Mouse (Mus musculus): ENCODE results near the gene Tmcc2. TPM values are rescaled to one million over a fixed set of nuclear protein-coding genes. Genes with fewer than 3 reads are reported as not detected.

The Tmcc2 gene
- polyA plus RNA-seq, 1 experiment from 2014 or later: 15.9 TPM

DNA sequence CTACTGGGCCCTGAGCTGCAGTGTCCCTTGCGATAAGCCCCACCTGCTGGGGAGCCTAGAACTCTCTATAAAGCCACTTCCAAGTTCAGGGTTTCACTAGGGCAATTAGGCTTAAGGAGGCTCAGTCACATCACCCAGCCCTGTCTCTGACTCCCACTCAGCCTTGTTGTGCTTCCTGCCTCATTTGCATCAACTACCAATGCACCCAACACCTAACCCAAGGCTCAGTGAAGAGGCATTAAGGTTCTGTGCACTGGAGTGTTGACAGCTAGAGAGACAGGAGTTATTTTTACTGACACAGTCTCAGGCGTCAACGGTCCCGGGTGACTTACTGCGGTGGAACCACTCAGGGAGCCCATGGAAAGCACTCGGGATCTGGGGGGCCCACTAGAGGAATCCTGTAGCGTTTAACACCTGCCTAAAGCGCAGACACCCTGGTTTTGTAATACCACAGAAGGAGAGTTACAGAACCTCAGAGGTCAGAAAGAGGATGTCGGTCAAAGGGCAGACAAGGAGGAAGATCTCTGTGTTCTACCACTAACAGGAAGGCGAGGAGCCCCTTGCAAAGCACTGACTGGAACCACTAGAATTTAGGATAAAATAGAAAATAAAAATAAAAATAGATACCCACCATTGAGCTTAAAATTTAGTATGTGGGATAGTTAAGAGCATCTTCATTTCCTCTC is 79.8 kb downstream of the Tmcc2 start:
- no peak overlapping the region for H3K4me3 ChIP-seq (ENCODE audit: low read depth, low read length)
- H3K36me3 ChIP-seq (ENCODE audit: control insufficient read depth, insufficient read depth, low read length): no peaks in the 10 kb centered on the region
- DNase-seq (ENCODE audit: low spot score) (no peak), ATAC-seq (ENCODE audit: insufficient read depth, low FRiP score, low TSS enrichment) (no peak)
- H3K27ac ChIP-seq (ENCODE audit: low read depth, low read length): no peak overlapping the region
- WGBS: 69% methylated on average over 10 of the region's 10 CpGs
- H3K4me1 ChIP-seq (ENCODE audit: control insufficient read depth, insufficient read depth, low read length): no peaks in the 10 kb centered on the region; the same call in 1 of the 2 replicates
- H3K4me2 ChIP-seq (ENCODE audit: low read depth): no peak overlapping the region
- no peaks in the 10 kb centered on the region for H3K9me3 ChIP-seq (ENCODE audit: control insufficient read depth, low read length)
- no peaks in the 10 kb centered on the region for H3K27me3 ChIP-seq (ENCODE audit: control insufficient read depth, insufficient read depth, low read length)
- no peak overlapping the region for H3K9ac ChIP-seq (ENCODE audit: low read length)

GRCm38 (mm10) chr1:132310754-132311153 is 80.3 kb downstream of the Tmcc2 start:
- H3K9ac ChIP-seq (ENCODE audit: low read length): no peak overlapping the region
- no peak for DNase-seq (ENCODE audit: low spot score)
- no peak for ATAC-seq (ENCODE audit: insufficient read depth, low FRiP score, low TSS enrichment)
- no peaks in the 10 kb centered on the region for H3K36me3 ChIP-seq (ENCODE audit: control insufficient read depth, insufficient read depth, low read length)
- no peaks in the 10 kb centered on the region for H3K9me3 ChIP-seq (ENCODE audit: control insufficient read depth, low read length)
- H3K27ac ChIP-seq (ENCODE audit: low read depth, low read length): no peak overlapping the region
- H3K4me1 ChIP-seq (ENCODE audit: control insufficient read depth, insufficient read depth, low read length): peaks cover 2% of the 10 kb centered on the region; the same call in 1 of the 2 replicates
- WGBS: 73% methylated on average over 7 of the region's 7 CpGs
- no peaks in the 10 kb centered on the region for H3K27me3 ChIP-seq (ENCODE audit: control insufficient read depth, insufficient read depth, low read length)
- no peak overlapping the region for H3K4me2 ChIP-seq (ENCODE audit: low read depth)
- H3K4me3 ChIP-seq (ENCODE audit: low read depth, low read length): no peak overlapping the region

DNA sequence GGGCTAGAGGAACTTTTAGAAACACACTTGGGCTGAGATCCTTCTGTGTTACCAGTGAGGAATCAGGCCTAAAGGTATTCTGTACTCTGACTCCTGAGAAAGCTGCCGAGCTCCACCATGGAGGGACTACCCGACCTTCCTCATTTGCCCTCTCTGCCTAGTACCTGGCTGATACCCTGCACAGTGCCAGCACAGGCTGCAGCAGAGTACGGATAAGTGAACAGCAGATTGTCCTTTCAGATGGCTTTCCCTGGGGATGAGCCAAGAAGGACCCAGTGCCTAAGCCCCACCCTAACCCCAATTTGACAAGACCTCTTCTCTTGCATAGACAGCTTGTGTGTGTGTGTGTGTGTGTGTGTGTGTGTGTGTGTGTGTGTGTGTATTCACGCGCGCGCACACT is 82.4 kb downstream of the Tmcc2 start:
- H3K4me3 ChIP-seq (ENCODE audit: low read depth, low read length): no peak overlapping the region
- DNase-seq (ENCODE audit: low spot score) (no peak), ATAC-seq (ENCODE audit: insufficient read depth, low FRiP score, low TSS enrichment) (no peak)
- H3K4me1 ChIP-seq (ENCODE audit: control insufficient read depth, insufficient read depth, low read length): peaks cover 10% of the 10 kb centered on the region
- H3K27ac ChIP-seq (ENCODE audit: low read depth, low read length): no peak overlapping the region
- H3K36me3 ChIP-seq (ENCODE audit: control insufficient read depth, insufficient read depth, low read length): no peaks in the 10 kb centered on the region
- H3K9ac ChIP-seq (ENCODE audit: low read length): no peak overlapping the region
- no peaks in the 10 kb centered on the region for H3K27me3 ChIP-seq (ENCODE audit: control insufficient read depth, insufficient read depth, low read length)
- no peak overlapping the region for H3K4me2 ChIP-seq (ENCODE audit: low read depth)
- no peaks in the 10 kb centered on the region for H3K9me3 ChIP-seq (ENCODE audit: control insufficient read depth, low read length)
- 88% methylated on average over 7 of the region's 7 CpGs for WGBS

DNA sequence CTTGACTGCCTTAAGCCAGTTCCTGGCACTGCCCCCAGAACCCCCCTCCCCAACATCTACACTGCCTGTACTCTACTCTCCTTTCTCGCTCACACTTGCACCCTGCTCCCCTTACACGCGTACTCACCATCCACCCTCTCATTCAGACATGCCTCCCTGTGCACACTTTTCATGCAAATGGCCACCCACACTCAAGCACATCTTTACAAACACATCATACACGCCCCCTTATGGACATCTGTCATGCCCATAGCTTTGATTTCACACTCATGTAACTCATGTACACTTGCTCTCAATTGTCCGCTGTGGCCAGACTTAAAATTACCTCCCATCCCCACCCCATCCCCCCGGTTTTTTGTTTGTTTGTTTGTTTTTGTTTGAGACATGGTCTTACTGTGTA is 83.1 kb downstream of the Tmcc2 start:
- Histone ChIP-seq H3K27ac (ENCODE audit: low read depth, low read length) (no peak overlapping the region), H3K4me3 (ENCODE audit: low read depth, low read length) (no peak overlapping the region), H3K4me2 (ENCODE audit: low read depth) (no peak overlapping the region), H3K36me3 (ENCODE audit: control insufficient read depth, insufficient read depth, low read length) (no peaks in the 10 kb centered on the region), H3K9me3 (ENCODE audit: control insufficient read depth, low read length) (no peaks in the 10 kb centered on the region), H3K9ac (ENCODE audit: low read length) (no peak overlapping the region), H3K27me3 (ENCODE audit: control insufficient read depth, insufficient read depth, low read length) (no peaks in the 10 kb centered on the region), H3K4me1 (ENCODE audit: control insufficient read depth, insufficient read depth, low read length) (peaks cover 10% of the 10 kb centered on the region)
- WGBS: 90% methylated on average over 6 of the region's 6 CpGs
- DNase-seq (ENCODE audit: low spot score) (no peak), ATAC-seq (ENCODE audit: insufficient read depth, low FRiP score, low TSS enrichment) (no peak)

- Histone ChIP-seq H3K36me3 (ENCODE audit: control insufficient read depth, insufficient read depth, low read length) (no peaks in the 10 kb centered on the region), H3K27ac (ENCODE audit: low read depth, low read length) (no peak overlapping the region), H3K9me3 (ENCODE audit: control insufficient read depth, low read length) (no peaks in the 10 kb centered on the region), H3K4me1 (ENCODE audit: control insufficient read depth, insufficient read depth, low read length) (peaks cover 10% of the 10 kb centered on the region), H3K27me3 (ENCODE audit: control insufficient read depth, insufficient read depth, low read length) (no peaks in the 10 kb centered on the region), H3K4me3 (ENCODE audit: low read depth, low read length) (no peak overlapping the region), H3K9ac (ENCODE audit: low read length) (no peak overlapping the region), H3K4me2 (ENCODE audit: low read depth) (no peak overlapping the region)
- no peak for ATAC-seq (ENCODE audit: insufficient read depth, low FRiP score, low TSS enrichment)
- DNase-seq (ENCODE audit: low spot score): no peak
- WGBS: 16% methylated on average over 4 of the region's 4 CpGs
Observed at GRCm38 (mm10) chr1:132306808-132307207, 84.3 kb downstream of the Tmcc2 start.

Other genes starting within 250 kb of the Tmcc2 start
- 5.6 and 6.8 TPM in 2 replicates for gene Lemd1, start 199.8 kb downstream of the Tmcc2 start, polyA plus RNA-seq (2014; fragmentation: Nextera tagmentation; extraction: Ambion mirVana)
- gene AC124108.1, start 199.8 kb downstream of the Tmcc2 start, polyA plus RNA-seq (2014; fragmentation: Nextera tagmentation; extraction: Ambion mirVana): 2.2 and 2.6 TPM in 2 replicates
- not detected in 2 replicates for gene Gm10188, start 161.5 kb downstream of the Tmcc2 start, polyA plus RNA-seq (2014; fragmentation: Nextera tagmentation; extraction: Ambion mirVana)
- gene Klhdc8a, start 92.7 kb downstream of the Tmcc2 start, polyA plus RNA-seq (2014; fragmentation: Nextera tagmentation; extraction: Ambion mirVana): 1.3 and 2.5 TPM in 2 replicates
- gene Nuak2, start 75.2 kb downstream of the Tmcc2 start, polyA plus RNA-seq (2014; fragmentation: Nextera tagmentation; extraction: Ambion mirVana): 24.4 and 25.4 TPM in 2 replicates
- 11.7 and 12.0 TPM in 2 replicates for gene Dstyk, start 26.3 kb upstream of the Tmcc2 start, polyA plus RNA-seq (2014; fragmentation: Nextera tagmentation; extraction: Ambion mirVana)
- 63.2 and 68.3 TPM in 2 replicates for gene Rbbp5, start 86.1 kb upstream of the Tmcc2 start, polyA plus RNA-seq (2014; fragmentation: Nextera tagmentation; extraction: Ambion mirVana)
- gene Tmem81, start 114.9 kb upstream of the Tmcc2 start, polyA plus RNA-seq (2014; fragmentation: Nextera tagmentation; extraction: Ambion mirVana): 1.4 and 1.8 TPM in 2 replicates
- gene Cntn2, start 152.0 kb upstream of the Tmcc2 start, polyA plus RNA-seq (2014; fragmentation: Nextera tagmentation; extraction: Ambion mirVana): 53.2 and 59.9 TPM in 2 replicates